Mouse (Mus musculus) ovary, postnatal 10 days (tissue): ENCODE results near the gene Supt20.
A peak's percentile ranks its signal among the peaks of the same experiment; 100 is the strongest.
"Not testable (repeated sequence)": the region's sequence is repeated elsewhere in the genome, so short reads cannot be mapped to it uniquely, and the experiment has no call there.

ENCODE experiments used
- DNase-seq: peaks from one replicate; pipeline ENCODE4 v3.0.0; 2022; ENCODE audit warnings: low spot score

Gene Supt20

GRCm38 (mm10) chr3:54704106-54704505, 11.5 kb downstream of the Supt20 start:
- not testable (repeated sequence) for DNase-seq

GRCm38 (mm10) chr3:54708972-54709371, 16.4 kb downstream of the Supt20 start:
- DNase-seq: no peak

- no peak for DNase-seq
Measured at GRCm38 (mm10) chr3:54714253-54714652, 21.6 kb downstream of the Supt20 start, which contains the start of gene Gm21958. TSS of gene Gm21958 (minus strand) at chr3:54714353.

- DNase-seq: no peak
Measured at GRCm38 (mm10) chr3:54715461-54715860, 22.9 kb downstream of the Supt20 start.

- DNase-seq: no peak
Measured at GRCm38 (mm10) chr3:54717348-54717747, 24.7 kb downstream of the Supt20 start.

- no peak for DNase-seq
Measured at GRCm38 (mm10) chr3:54718947-54719346, 26.3 kb downstream of the Supt20 start.

GRCm38 (mm10) chr3:54723741-54724500, 31.3 kb downstream of the Supt20 start:
- no peak for DNase-seq

- no peak for DNase-seq
Measured at GRCm38 (mm10) chr3:54725344-54725743, 32.7 kb downstream of the Supt20 start.

GRCm38 (mm10) chr3:54727588-54727987, 35.0 kb downstream of the Supt20 start:
- DNase-seq: no peak

GRCm38 (mm10) chr3:54728100-54728499, 35.5 kb downstream of the Supt20 start:
- no peak for DNase-seq

- DNase-seq: no peak
Measured at GRCm38 (mm10) chr3:54731626-54732150, 39.1 kb downstream of the Supt20 start.

GRCm38 (mm10) chr3:54732371-54732770, 39.8 kb downstream of the Supt20 start:
- no peak for DNase-seq

GRCm38 (mm10) chr3:54734411-54735246, 42.0 kb downstream of the Supt20 start:
- DNase-seq: peak; percentile 83

GRCm38 (mm10) chr3:54735247-54736046, 42.8 kb downstream of the Supt20 start, which contains the start of the genes Exosc8 and Alg5:
TSS of gene Exosc8 (minus strand) at chr3:54735393.
TSS of gene Alg5 (plus strand) at chr3:54735539.
- DNase-seq: peak; percentile 98

GRCm38 (mm10) chr3:54736101-54736927, 43.7 kb downstream of the Supt20 start:
- DNase-seq: no peak

GRCm38 (mm10) chr3:54737317-54737716, 44.7 kb downstream of the Supt20 start:
- DNase-seq: no peak

- DNase-seq: no peak
Measured at GRCm38 (mm10) chr3:54741965-54742364, 49.4 kb downstream of the Supt20 start.

GRCm38 (mm10) chr3:54745799-54746198, 53.2 kb downstream of the Supt20 start:
- DNase-seq: no peak

GRCm38 (mm10) chr3:54753411-54753810, 60.8 kb downstream of the Supt20 start:
- DNase-seq: no peak

GRCm38 (mm10) chr3:54755145-54756041, 62.8 kb downstream of the Supt20 start, which contains the start of gene Smad9:
TSS of gene Smad9 (plus strand) at chr3:54755582.
- DNase-seq: peak; percentile 21
